Mouse (Mus musculus) MEL (cell line): ENCODE measurements at regions not wholly inside any gene's neighbourhood (a gene's known extent, or its start where the extent isn't known, plus 50 kb on each side); places are given as distances from the start of the nearest gene placed in this dataset.

ENCODE experiments used
- CTCF ChIP-seq, 3 experiments: IDR thresholded peaks in 2 of 3; conservative IDR thresholded peaks in 1 of 3; 2 replicates each; pipeline ENCODE4 v1.5.1; 2011 to 2012; ENCODE audit warnings: low read length in 3 of 3, low read depth in 2 of 3, mild to moderate bottlenecking in 2 of 3, improper control_type of control experiment in 1 of 3, inconsistent platforms in 1 of 3, mixed read lengths in 1 of 3, moderate library complexity in 1 of 3; ENCODE audit not compliant: control insufficient read depth in 1 of 3, insufficient read depth in 1 of 3, poor library complexity in 1 of 3, severe bottlenecking in 1 of 3
- ELF1 ChIP-seq: IDR thresholded peaks from 2 replicates; pipeline ENCODE4 v1.6.1; 2014; ENCODE audit warnings: low read depth, mild to moderate bottlenecking, inconsistent platforms, low read length, improper control_type of control experiment, moderate library complexity
- MEF2A ChIP-seq: IDR thresholded peaks from 2 replicates; pipeline ENCODE4 v1.6.1; 2014; ENCODE audit warnings: low read depth, mild to moderate bottlenecking, inconsistent platforms, low read length, improper control_type of control experiment; ENCODE audit not compliant: poor library complexity, insufficient replicate concordance, severe bottlenecking; ENCODE audit errors: extremely low read depth
- MYC ChIP-seq: IDR thresholded peaks from 2 replicates; pipeline ENCODE4 v1.6.1; 2011; ENCODE audit warnings: low read depth, mild to moderate bottlenecking, low read length, improper control_type of control experiment, moderate library complexity
- POLR2A ChIP-seq, 2 experiments: IDR thresholded peaks; 2 replicates each; pipeline ENCODE4 v1.6.1; 2011 to 2012; ENCODE audit warnings: low read length in 2 of 2, mild to moderate bottlenecking in 2 of 2, control low read depth in 1 of 2, improper control_type of control experiment in 1 of 2, low read depth in 1 of 2, moderate library complexity in 1 of 2; ENCODE audit not compliant: control insufficient read depth in 1 of 2, insufficient read depth in 1 of 2, poor library complexity in 1 of 2
- RCOR1 ChIP-seq: IDR thresholded peaks from 2 replicates; pipeline ENCODE4 v1.6.1; 2012; ENCODE audit warnings: low read depth, mild to moderate bottlenecking, inconsistent platforms, low read length, improper control_type of control experiment
- SMC3 ChIP-seq: IDR thresholded peaks from 2 replicates; pipeline ENCODE4 v1.6.1; 2011; ENCODE audit warnings: low read depth, low read length, improper control_type of control experiment
- USF1 ChIP-seq: IDR thresholded peaks from 2 replicates; pipeline ENCODE4 v1.6.1; 2014; ENCODE audit warnings: low read depth, mild to moderate bottlenecking, inconsistent platforms, low read length, improper control_type of control experiment, moderate library complexity
- USF2 ChIP-seq, 2 experiments: IDR thresholded peaks; 2 replicates each; pipeline ENCODE4 v1.6.1; 2011 to 2012; ENCODE audit warnings: improper control_type of control experiment in 2 of 2, low read length in 2 of 2, borderline replicate concordance in 1 of 2, inconsistent platforms in 1 of 2, low read depth in 1 of 2, mild to moderate bottlenecking in 1 of 2; ENCODE audit not compliant: insufficient read depth in 1 of 2
- ZNF384 ChIP-seq: IDR thresholded peaks from 2 replicates; pipeline ENCODE4 v1.6.1; 2012; ENCODE audit warnings: low read depth, mild to moderate bottlenecking, inconsistent platforms, low read length, improper control_type of control experiment

DNA sequence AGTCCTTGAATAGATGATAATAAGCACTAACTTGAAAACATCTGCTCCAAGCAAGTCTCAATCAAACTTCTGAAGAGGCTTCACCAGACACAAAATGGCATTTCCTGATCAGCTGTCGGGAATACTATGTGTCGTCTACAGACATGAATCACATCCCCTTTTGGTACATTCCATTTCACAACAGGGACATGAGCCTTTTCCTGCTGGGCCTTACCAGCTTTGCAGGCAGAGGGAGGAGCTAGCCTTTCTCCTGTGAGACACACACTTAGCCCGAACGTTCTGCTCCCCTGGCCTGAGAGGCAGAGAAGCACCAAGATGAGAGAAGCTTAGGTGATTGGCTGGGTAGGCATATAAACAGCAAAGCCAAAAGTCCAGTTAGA is 56.9 kb upstream of the Rai14 start:
- TF ChIP-seq MYC = no peak
- TF ChIP-seq SMC3 = no peak
- TF ChIP-seq POLR2A (IDR thresholded peaks at IDR 0.05; ENCODE audit: control insufficient read depth in 1 of 2, insufficient read depth in 1 of 2, low read depth in 1 of 2, low read length in 2 of 2, poor library complexity in 1 of 2) = no peak
- TF ChIP-seq CTCF (IDR thresholded peaks at IDR 0.05 in 2 of 3, conservative IDR thresholded peaks at IDR 0.05 in 1 of 3; ENCODE audit: control insufficient read depth in 1 of 3, insufficient read depth in 1 of 3, low read depth in 2 of 3, low read length in 3 of 3, poor library complexity in 1 of 3, severe bottlenecking in 1 of 3) = no peak
- no peak for TF ChIP-seq ZNF384
- no peak for TF ChIP-seq USF2 (IDR thresholded peaks at IDR 0.05; ENCODE audit: borderline replicate concordance in 1 of 2, insufficient read depth in 1 of 2, low read depth in 1 of 2, low read length in 2 of 2)
- no peak for TF ChIP-seq MEF2A
- TF ChIP-seq RCOR1 = no peak
- no peak for TF ChIP-seq USF1
- TF ChIP-seq ELF1 = no peak
